Mouse (Mus musculus) cerebellum, adult 2 months (tissue): ENCODE results near the gene H2-K1.

ENCODE experiments used
- CTCF ChIP-seq: fragments of 200-500 bp; IDR thresholded peaks from 2 replicates; pipeline ENCODE4 v1.5.1; 2011; ENCODE audit warnings: low read depth, mild to moderate bottlenecking, control low read depth, low read length, moderate library complexity, borderline replicate concordance; ENCODE audit not compliant: insufficient read depth
- POLR2A ChIP-seq: fragments of 200-500 bp; IDR thresholded peaks from 2 replicates; pipeline ENCODE4 v1.6.1; 2011; ENCODE audit warnings: low read length, control low read depth, borderline replicate concordance; ENCODE audit not compliant: insufficient read depth

DNA sequence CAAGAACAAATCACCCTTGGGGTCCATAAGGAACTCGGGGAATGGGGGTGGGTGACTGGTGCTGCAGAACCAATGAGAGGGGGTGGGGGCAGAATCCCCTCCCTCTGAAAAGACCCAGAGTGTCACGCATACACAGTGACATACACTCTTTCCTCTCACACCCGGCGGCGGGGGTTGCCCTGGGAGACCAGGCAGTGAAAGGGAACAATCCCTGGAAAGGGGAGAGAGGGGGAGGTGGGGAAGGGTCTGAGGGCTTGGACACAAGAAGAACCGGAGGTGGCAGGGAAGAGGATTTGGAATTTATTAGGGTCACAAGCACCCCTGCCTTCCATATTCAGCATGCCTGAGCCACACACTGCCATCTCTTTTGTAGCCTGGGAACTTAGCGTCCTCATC lies 25.6 kb upstream of the H2-K1 start:
- TF ChIP-seq CTCF (no peak), POLR2A (no peak)
